Mouse (Mus musculus) megakaryocyte, adult 5-6 weeks (primary cell): ENCODE results near the gene Cbwd1. TPM values are rescaled to one million over a fixed set of nuclear protein-coding genes. Genes with fewer than 3 reads are reported as not detected.
A peak's percentile ranks its signal among the peaks of the same experiment; 100 is the strongest.

Experiments used
- ATAC-seq: 2 replicates; pipeline ENCODE4 v1.8.0; 2016; ENCODE audit warnings: mild to moderate bottlenecking, inconsistent platforms; ENCODE audit not compliant: poor library complexity, severe bottlenecking
- total RNA-seq, 2 experiments: library from RNA; stranded (forward) in 1 of 2; stranded (reverse) in 1 of 2; fragments of 153-499, 151-499 nt in 1 of 2; fragments of 221-1000, 200-1000 nt in 1 of 2; gene quantifications; 2 replicates each; pipeline versions ENCODE4 v1.2.3 to v1.2.4; 2015 to 2017

Cbwd1 gene
- total RNA-seq (2015) = 5.9 and 7.3 TPM in 2 replicates
- 10.4 and 16.2 TPM in 2 replicates for total RNA-seq (2017)

GRCm38 (mm10) chr19:24961172-24961962, at the start of gene Cbwd1:
Gene Cbwd1 (minus strand): TSS chr19:24961610.
- peak; percentile 99 for ATAC-seq

DNA sequence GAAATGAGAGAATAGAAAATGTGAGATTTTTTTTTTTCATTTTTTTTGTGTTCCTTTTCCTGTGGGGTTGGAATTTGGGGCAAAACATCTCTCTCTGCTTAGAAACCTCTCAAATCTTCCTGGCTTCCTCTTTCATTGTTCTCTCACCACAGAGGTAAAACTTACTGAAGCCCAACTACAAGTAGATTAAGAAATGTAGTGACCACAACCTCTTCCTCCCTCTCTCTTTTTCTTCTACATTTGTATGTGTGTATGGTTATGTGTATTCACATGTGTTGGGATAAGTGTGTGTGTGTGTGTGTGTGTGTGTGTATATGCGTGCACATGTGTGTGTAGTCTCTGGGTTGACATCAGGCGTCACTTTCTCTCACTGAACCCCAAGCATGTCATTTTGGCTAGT, 47.1 kb upstream of the Cbwd1 start:
- peak; percentile 77 for ATAC-seq

- peak; percentile 44 for ATAC-seq
Measured at GRCm38 (mm10) chr19:25006686-25007085, 45.3 kb upstream of the Cbwd1 start.

DNA sequence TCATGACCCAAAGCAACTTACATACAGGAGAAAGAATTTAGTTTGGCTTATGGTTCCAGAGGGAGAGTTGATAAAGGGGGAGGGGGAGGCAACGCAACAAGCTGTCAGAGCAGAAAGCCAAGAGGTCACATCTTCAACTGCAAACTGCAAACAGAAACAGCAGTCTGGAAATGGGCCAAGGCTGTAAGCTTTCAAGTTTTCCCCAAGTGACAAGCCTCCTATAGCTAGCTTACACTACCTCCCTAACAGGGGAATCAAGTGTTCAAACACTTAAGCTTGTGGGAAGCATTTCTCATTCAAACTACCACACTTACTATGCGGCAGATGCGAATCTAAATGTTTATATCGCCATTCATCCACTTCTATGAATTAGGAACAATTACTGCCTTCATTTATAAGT, 42.4 kb upstream of the Cbwd1 start:
- no peak for ATAC-seq

DNA sequence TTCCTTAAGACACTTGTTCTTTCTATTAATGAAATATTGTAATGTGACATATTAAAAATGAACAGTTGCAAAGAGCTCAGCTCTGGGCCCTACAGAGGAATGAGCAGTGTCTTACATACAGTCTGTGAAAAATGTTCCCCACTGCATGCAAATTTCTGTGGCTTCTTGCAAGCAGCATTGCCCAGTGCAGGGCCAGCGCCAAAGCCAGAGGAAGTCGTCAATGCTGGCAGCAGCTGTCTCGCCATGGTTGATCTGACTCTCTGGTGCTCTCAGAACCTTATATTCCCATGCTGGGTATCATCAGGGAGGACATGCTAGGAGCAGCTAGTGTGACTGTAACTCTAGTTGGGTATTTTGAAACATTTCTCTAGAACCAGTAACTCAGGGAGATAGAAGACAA, 41.4 kb upstream of the Cbwd1 start:
- 0 out of 2 replicates have a peak, but pooled peaks have one; percentile 25 for ATAC-seq

- ATAC-seq = peak; percentile 27
Measured at GRCm38 (mm10) chr19:25002032-25002431, 40.6 kb upstream of the Cbwd1 start.

GRCm38 (mm10) chr19:25000153-25000552, 38.7 kb upstream of the Cbwd1 start:
- no peak for ATAC-seq

DNA sequence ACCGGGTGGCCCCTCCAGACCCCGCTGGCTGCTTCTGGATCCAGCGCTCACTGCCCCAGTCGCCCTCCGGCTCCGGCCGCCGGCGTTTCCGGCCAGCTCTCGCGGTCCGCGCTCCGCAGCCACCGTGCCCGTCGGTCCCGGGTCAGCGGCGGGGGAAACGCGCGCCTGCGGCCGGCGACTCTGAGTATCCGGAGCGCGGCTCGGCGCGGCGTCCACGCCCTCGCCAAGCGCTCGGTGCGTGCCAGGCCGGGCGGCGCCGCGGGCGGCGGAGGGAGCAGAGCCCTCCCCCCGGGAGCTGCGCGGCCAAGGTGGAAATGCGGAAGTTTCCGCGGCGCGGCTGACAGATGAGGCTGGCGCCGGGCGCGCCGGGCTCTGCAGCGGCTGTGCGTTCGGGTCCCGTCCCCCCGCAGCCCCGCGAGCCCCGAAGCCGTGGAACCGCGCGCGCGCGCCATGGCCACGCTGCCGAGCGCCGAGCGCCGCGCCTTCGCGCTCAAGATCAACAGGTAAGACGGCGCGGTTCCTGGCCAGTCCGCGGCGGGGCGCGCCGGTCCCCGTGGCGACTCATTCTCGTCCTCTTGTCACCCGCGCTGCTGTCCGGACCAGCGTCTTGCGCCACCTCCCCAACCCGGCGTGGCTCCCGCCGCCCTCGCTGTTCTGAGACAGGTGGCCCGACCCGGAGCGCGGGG, 37.9 kb upstream of the Cbwd1 start, which contains the start of gene Dock8:
Gene Dock8 (plus strand): TSS at position 334 of the 686 bp plus-strand sequence.
- peak; percentile 68 for ATAC-seq

GRCm38 (mm10) chr19:24998561-24998960, 37.2 kb upstream of the Cbwd1 start:
- ATAC-seq = no peak

- ATAC-seq = peak; percentile 77
Measured at GRCm38 (mm10) chr19:24996815-24997704, 35.6 kb upstream of the Cbwd1 start.

- no peak for ATAC-seq
Measured at GRCm38 (mm10) chr19:24994900-24995299, 33.5 kb upstream of the Cbwd1 start.

- ATAC-seq = no peak
Measured at GRCm38 (mm10) chr19:24993526-24993925, 32.1 kb upstream of the Cbwd1 start.

DNA sequence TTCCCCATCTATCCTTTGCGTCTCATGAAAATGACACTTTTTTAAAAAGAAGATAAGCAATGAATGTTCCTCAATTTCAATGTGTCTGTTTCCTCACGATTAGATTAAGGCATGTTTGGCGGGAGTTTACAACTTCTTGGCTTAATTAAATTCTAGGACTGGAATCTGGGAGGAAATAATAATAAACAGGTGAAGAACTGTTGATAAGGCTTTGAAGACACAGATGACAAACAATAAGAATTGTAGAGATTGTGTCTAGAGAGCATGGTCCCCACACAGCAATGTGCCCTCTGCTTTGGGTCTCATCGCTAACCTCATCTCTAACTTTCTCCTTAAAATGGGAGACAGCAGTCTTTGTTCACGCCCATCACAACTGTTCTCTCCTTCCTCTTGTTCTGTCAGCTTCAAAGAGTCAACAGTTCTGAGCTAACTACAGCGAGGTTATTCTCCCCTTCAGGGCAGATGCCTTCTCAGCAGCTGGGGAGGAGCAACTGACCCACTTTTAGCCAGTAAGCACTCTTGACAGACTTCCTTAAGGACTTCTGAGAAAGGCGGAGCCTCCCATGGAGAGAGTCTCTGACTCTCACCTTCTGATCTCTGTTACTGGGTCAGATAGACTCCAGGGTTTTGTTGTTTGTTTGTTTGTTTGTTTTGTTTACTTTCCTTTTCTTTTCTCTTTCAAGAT, 28.9 kb upstream of the Cbwd1 start:
- no peak for ATAC-seq

DNA sequence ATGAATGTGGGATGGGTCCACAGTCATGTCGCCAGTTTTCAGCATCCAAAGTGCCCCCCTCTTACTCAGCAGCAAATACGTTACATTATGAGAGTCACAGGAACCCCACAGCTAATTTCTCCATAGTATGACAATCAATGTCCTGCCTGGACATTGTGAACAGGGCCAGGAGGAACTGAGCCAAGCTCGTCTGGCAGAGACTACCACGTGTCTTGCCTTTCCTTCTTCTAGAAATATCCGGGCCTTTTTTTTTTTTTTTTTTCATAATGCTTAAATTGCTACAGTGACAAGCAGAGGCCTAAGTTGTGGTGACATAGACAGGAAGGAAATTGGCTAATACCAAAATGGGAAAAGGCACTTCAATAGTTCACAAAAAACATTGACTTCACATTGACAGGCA, 27.4 kb upstream of the Cbwd1 start:
- ATAC-seq = peak; percentile 75

DNA sequence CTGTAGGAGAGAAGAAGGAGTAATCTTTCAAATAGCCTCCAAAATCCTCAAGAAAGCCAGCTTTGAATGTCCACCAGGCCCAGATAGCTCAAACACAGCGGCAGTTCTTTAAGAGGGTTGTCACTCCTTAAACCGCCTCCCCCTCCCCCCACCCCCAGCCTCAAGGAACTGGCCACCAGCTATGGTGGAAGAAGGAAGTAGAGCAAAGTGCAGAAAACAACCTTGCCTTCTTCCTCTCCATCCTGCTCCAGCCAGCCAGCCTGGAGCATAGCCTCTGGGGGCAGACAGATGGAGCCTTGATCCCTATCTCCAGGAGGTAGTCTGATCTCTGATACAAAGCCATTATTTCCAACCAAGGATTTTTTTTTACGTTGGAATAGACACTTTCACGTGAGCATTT, 25.9 kb upstream of the Cbwd1 start:
- peak; percentile 76 for ATAC-seq

DNA sequence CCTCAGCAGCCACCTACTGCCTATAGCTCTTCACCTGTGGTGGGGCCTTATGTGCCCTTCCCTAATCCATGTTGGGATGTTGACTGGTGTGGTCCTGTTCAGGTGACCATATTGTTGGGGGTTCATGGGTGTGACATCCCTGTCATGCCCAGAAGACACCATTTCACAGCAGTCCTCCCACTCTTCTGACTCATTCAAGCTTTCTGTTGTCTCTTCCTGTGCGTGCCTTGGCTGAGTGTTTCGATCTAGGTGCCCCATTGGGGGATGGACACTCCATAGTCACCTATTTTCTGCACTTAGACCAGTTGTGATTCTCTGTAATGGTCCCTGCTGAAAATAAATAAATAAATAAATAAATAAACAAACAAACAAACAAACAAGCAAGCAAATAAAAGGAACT, 23.6 kb upstream of the Cbwd1 start:
- no peak for ATAC-seq

GRCm38 (mm10) chr19:24983857-24984498, 22.6 kb upstream of the Cbwd1 start:
- no peak for ATAC-seq

DNA sequence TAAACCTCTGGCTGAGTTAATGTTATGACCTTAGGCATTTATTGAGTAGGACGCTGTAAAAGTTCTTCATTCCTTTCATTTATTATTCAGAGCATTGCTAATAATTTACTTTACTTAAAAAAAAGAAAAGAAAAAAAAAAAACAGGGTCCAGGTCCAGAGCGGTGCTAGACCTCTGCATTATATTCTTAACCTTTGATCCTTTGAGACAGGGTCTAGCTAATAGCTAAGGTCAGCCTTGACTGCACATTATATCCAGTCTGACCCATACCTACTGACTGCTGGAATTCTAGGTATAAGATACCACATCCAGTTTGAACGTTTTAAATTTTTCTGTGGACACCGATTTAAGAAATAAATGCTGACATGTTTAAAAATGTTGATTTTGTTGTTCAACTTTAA, 21.6 kb upstream of the Cbwd1 start:
- ATAC-seq = no peak

DNA sequence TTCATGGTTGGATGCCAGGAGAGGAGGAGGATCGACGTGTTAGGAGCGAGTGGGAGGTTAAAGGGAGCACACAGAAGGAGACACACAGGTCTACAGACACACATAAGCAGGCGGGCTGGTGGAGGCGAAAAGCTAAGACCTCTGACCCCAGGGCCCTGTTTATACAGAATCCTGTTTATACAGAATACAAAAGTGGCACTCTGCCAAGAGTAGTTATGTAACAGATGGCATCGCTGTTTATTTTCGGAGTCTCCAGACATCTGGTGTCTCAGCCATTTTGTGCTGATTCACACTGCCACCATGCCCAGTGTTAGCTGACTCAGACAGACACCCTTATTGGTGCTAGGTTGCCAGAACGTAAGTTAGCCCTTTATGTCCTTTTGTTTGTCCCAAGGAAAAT, 19.9 kb upstream of the Cbwd1 start:
- peak; percentile 24; the same call in 1 of the 2 replicates for ATAC-seq
